Mouse (Mus musculus): ENCODE data around the gene Tnfrsf25. TPM values are rescaled to one million over a fixed set of nuclear protein-coding genes. Genes with fewer than 3 reads are reported as not detected.

Tnfrsf25 gene
- total RNA-seq, 2 experiments from 2014 or later = 0.88 to 2.2 TPM

GRCm38 (mm10) chr4:152145473-152145872 is 29.7 kb downstream of the Tnfrsf25 start:
- no peak for DNase-seq

- no peak for DNase-seq
Measured at GRCm38 (mm10) chr4:152146033-152146827, 30.5 kb downstream of the Tnfrsf25 start.

GRCm38 (mm10) chr4:152150546-152150945 is 34.8 kb downstream of the Tnfrsf25 start:
- DNase-seq = no peak

- DNase-seq = no peak
Measured at GRCm38 (mm10) chr4:152151451-152151965, 35.8 kb downstream of the Tnfrsf25 start.

- DNase-seq = peak; percentile 74
Measured at GRCm38 (mm10) chr4:152151966-152152544, 36.3 kb downstream of the Tnfrsf25 start, which contains the start of gene Espn. Espn (minus strand) TSS chr4:152152371.

- peak; percentile 93 for DNase-seq
Measured at GRCm38 (mm10) chr4:152153771-152154177, 38.0 kb downstream of the Tnfrsf25 start.

- no peak for DNase-seq
Measured at GRCm38 (mm10) chr4:152155019-152155418, 39.3 kb downstream of the Tnfrsf25 start.

GRCm38 (mm10) chr4:152157779-152158584 is 42.2 kb downstream of the Tnfrsf25 start:
- DNase-seq = peak; percentile 50

GRCm38 (mm10) chr4:152158585-152159284 is 43.0 kb downstream of the Tnfrsf25 start, which contains the start of gene Hes2:
Hes2 (plus strand) TSS chr4:152158867.
- DNase-seq = no peak

GRCm38 (mm10) chr4:152159285-152159678 is 43.5 kb downstream of the Tnfrsf25 start:
- no peak for DNase-seq

GRCm38 (mm10) chr4:152160748-152161147 is 45.0 kb downstream of the Tnfrsf25 start:
- no peak for DNase-seq

- no peak for DNase-seq
Measured at GRCm38 (mm10) chr4:152161601-152162000, 45.9 kb downstream of the Tnfrsf25 start.

- DNase-seq = no peak
Measured at GRCm38 (mm10) chr4:152162748-152163147, 47.0 kb downstream of the Tnfrsf25 start.

- peak; percentile 87 for DNase-seq
Measured at GRCm38 (mm10) chr4:152165036-152165931, 49.5 kb downstream of the Tnfrsf25 start.

- DNase-seq = no peak
Measured at GRCm38 (mm10) chr4:152168052-152168451, 52.3 kb downstream of the Tnfrsf25 start.

- no peak for DNase-seq
Measured at GRCm38 (mm10) chr4:152169103-152169502, 53.4 kb downstream of the Tnfrsf25 start.

Other genes with a start within 250 kb of the Tnfrsf25 start
- gene Dnajc11, start 182.2 kb upstream of the Tnfrsf25 start, total RNA-seq (2021) = 10 to 100 TPM; 96.2 to 99.0 TPM
- gene Thap3, start 126.9 kb upstream of the Tnfrsf25 start, total RNA-seq (2021) = 10 to 100 TPM; 11.7 to 13.4 TPM
- gene Phf13, start 119.7 kb upstream of the Tnfrsf25 start, total RNA-seq (2021) = 10 to 100 TPM; 14.8 to 15.3 TPM
- gene Klhl21, start 107.1 kb upstream of the Tnfrsf25 start, total RNA-seq (2021) = 10 to 100 TPM; 42.3 to 49.2 TPM
- 10 to 100 TPM; 10.5 to 11.1 TPM for gene Zbtb48, start 88.3 kb upstream of the Tnfrsf25 start, total RNA-seq (2021)
- gene Tas1r1, start 77.4 kb upstream of the Tnfrsf25 start, total RNA-seq (2021) = under 1 TPM; 0.10 to 0.11 TPM
- gene Nol9, start 76.6 kb upstream of the Tnfrsf25 start, total RNA-seq (2021) = 10 to 100 TPM; 11.1 to 13.2 TPM
- gene Plekhg5, start 43.4 kb upstream of the Tnfrsf25 start, total RNA-seq (2021) = 10 to 100 TPM; 35.0 to 35.3 TPM
- 1 to 10 TPM; 1.5 to 1.8 TPM for gene Espn, start 36.4 kb downstream of the Tnfrsf25 start, total RNA-seq (2021)
- gene Hes2, start 42.9 kb downstream of the Tnfrsf25 start, total RNA-seq (2021) = not detected
- gene Acot7, start 62.2 kb downstream of the Tnfrsf25 start, total RNA-seq (2021) = 10 to 100 TPM; 54.3 to 58.4 TPM
- 10 to 100 TPM; 30.1 to 30.6 TPM for gene Gpr153, start 158.3 kb downstream of the Tnfrsf25 start, total RNA-seq (2021)
- not detected for gene Hes3, start 175.7 kb downstream of the Tnfrsf25 start, total RNA-seq (2021)
- gene Icmt, start 181.3 kb downstream of the Tnfrsf25 start, total RNA-seq (2021) = 10 to 100 TPM; 32.1 to 33.3 TPM
- gene Rnf207, start 203.1 kb downstream of the Tnfrsf25 start, total RNA-seq (2021) = 100 to 1,000 TPM; 105 to 116 TPM
- 100 to 1,000 TPM; 312 to 319 TPM for gene Rpl22, start 209.8 kb downstream of the Tnfrsf25 start, total RNA-seq (2021)
- under 1 TPM; 0.17 to 0.18 TPM for gene Chd5, start 222.7 kb downstream of the Tnfrsf25 start, total RNA-seq (2021)

Data from heart, postnatal 4 days (tissue).